Mouse (Mus musculus) testis, adult 2 months (tissue): ENCODE data around the gene Glg1. TPM values are rescaled to one million over a fixed set of nuclear protein-coding genes. Genes with fewer than 3 reads are reported as not detected.

Experiments used
- H3K27ac ChIP-seq: fragments of 200-500 bp; 2 replicates; pipeline ENCODE4 v1.5.1; 2012; ENCODE audit warnings: low read depth, low read length; ENCODE audit not compliant: control insufficient read depth, insufficient read depth
- H3K27me3 ChIP-seq: fragments of 200-500 bp; 2 replicates; pipeline ENCODE4 v1.6.1; 2012; ENCODE audit warnings: mild to moderate bottlenecking, low read length, moderate library complexity; ENCODE audit not compliant: control insufficient read depth, insufficient read depth
- H3K36me3 ChIP-seq: fragments of 200-500 bp; 2 replicates; pipeline ENCODE4 v1.6.1; 2012; ENCODE audit warnings: mild to moderate bottlenecking, low read length; ENCODE audit not compliant: control insufficient read depth, insufficient read depth
- H3K4me1 ChIP-seq: fragments of 200-500 bp; 2 replicates; pipeline ENCODE4 v1.6.1; 2012; ENCODE audit warnings: low read length; ENCODE audit not compliant: control insufficient read depth, insufficient read depth
- H3K4me3 ChIP-seq: fragments of 200-500 bp; 2 replicates; pipeline ENCODE4 v1.5.1; 2012; ENCODE audit warnings: low read depth, mild to moderate bottlenecking, low read length, moderate library complexity, mixed read lengths; ENCODE audit not compliant: control insufficient read depth
- CTCF ChIP-seq: fragments of 200-500 bp; IDR thresholded peaks from 2 replicates; pipeline ENCODE4 v1.5.1; 2012; ENCODE audit warnings: low read depth, mild to moderate bottlenecking, inconsistent platforms, low read length, moderate library complexity; ENCODE audit not compliant: control insufficient read depth, insufficient read depth, insufficient replicate concordance
- POLR2A ChIP-seq: fragments of 200-500 bp; IDR thresholded peaks from 2 replicates; pipeline ENCODE4 v1.6.1; 2012; ENCODE audit warnings: low read depth, mild to moderate bottlenecking, inconsistent platforms, low read length, moderate library complexity; ENCODE audit not compliant: control insufficient read depth
- polyA plus RNA-seq: library from polyadenylated mRNA; depleted of rRNA; stranded (reverse); fragments of >200 nt; gene quantifications from 2 replicates; pipeline ENCODE4 v1.2.3, GENCODE M21; 2012; rRNA removed

Gene Glg1
- polyA plus RNA-seq, 1 experiment: 13.4 TPM

GRCm38 (mm10) chr8:111130756-111131155 is 128.3 kb downstream of the Glg1 start:
- Histone ChIP-seq H3K4me3 (no peak overlapping the region), H3K4me1 (no peaks in the 10 kb centered on the region), H3K27me3 (no peaks in the 10 kb centered on the region), H3K27ac (no peak overlapping the region), H3K36me3 (peaks cover 3% of the 10 kb centered on the region)
- no peak for TF ChIP-seq POLR2A

- TF ChIP-seq CTCF (no peak), POLR2A (no peak)
- Histone ChIP-seq H3K27ac (no peak overlapping the region), H3K27me3 (no peaks in the 10 kb centered on the region), H3K4me3 (no peak overlapping the region), H3K36me3 (peaks cover 4% of the 10 kb centered on the region; the same call in 1 of the 2 replicates), H3K4me1 (no peaks in the 10 kb centered on the region)
These were observed 139.5 kb downstream of the Glg1 start for GRCm38 (mm10) chr8:111119481-111119880.

- H3K4me1 ChIP-seq: no peaks in the 10 kb centered on the region
- no peak overlapping the region for H3K4me3 ChIP-seq
- peaks cover 4% of the 10 kb centered on the region for H3K36me3 ChIP-seq
- TF ChIP-seq CTCF (no peak), POLR2A (no peak)
- H3K27ac ChIP-seq: no peak overlapping the region
- H3K27me3 ChIP-seq: no peaks in the 10 kb centered on the region
These were observed 144.1 kb downstream of the Glg1 start for GRCm38 (mm10) chr8:111114891-111115290.

Other genes with a start within 250 kb of the Glg1 start
- gene Ddx19b, start 227.5 kb downstream of the Glg1 start, polyA plus RNA-seq: 46.7 and 50.8 TPM in 2 replicates
- 46.5 and 49.4 TPM in 2 replicates for gene Aars, start 226.1 kb downstream of the Glg1 start, polyA plus RNA-seq
- not detected in 2 replicates for gene Exosc6, start 202.9 kb downstream of the Glg1 start, polyA plus RNA-seq
- gene Clec18a, start 166.8 kb downstream of the Glg1 start, polyA plus RNA-seq: 0.70 and 0.72 TPM in 2 replicates
- 12.2 and 13.1 TPM in 2 replicates for gene Pdpr, start 164.6 kb downstream of the Glg1 start, polyA plus RNA-seq
- 22.3 and 25.5 TPM in 2 replicates for gene Rfwd3, start 41.0 kb upstream of the Glg1 start, polyA plus RNA-seq
- 2.9 and 3.9 TPM in 2 replicates for gene Mlkl, start 79.0 kb upstream of the Glg1 start, polyA plus RNA-seq
- 100 and 111 TPM in 2 replicates for gene Fa2h, start 134.6 kb upstream of the Glg1 start, polyA plus RNA-seq